Mouse (Mus musculus): ENCODE measurements around the gene Ptpn7. TPM values are rescaled to one million over a fixed set of nuclear protein-coding genes. Genes with fewer than 3 reads are reported as not detected.

Ptpn7 gene
- total RNA-seq, 2 experiments from 2014 or later: 0.38 to 1.1 TPM

- DNase-seq: no peak
These were observed 3.5 kb upstream of the Ptpn7 start for GRCm38 (mm10) chr1:135128986-135129385.

GRCm38 (mm10) chr1:135129543-135130183, 2.8 kb upstream of the Ptpn7 start:
- no peak for DNase-seq

- DNase-seq: no peak
These were observed 2.0 kb upstream of the Ptpn7 start for GRCm38 (mm10) chr1:135130376-135131018.

GRCm38 (mm10) chr1:135131034-135131433, 1.5 kb upstream of the Ptpn7 start:
- DNase-seq: no peak

- no peak for DNase-seq
These were observed 940 bp upstream of the Ptpn7 start for GRCm38 (mm10) chr1:135131560-135131959.

- DNase-seq: peak; percentile 5
These were observed 431 bp downstream of the Ptpn7 start for GRCm38 (mm10) chr1:135132893-135133369.

- DNase-seq: no peak
These were observed 1.4 kb downstream of the Ptpn7 start for GRCm38 (mm10) chr1:135133678-135134435.

- no peak for DNase-seq
These were observed 2.7 kb downstream of the Ptpn7 start for GRCm38 (mm10) chr1:135135111-135135787.

- peak; percentile 73 for DNase-seq
These were observed 4.0 kb downstream of the Ptpn7 start for GRCm38 (mm10) chr1:135136500-135136899.

- DNase-seq: no peak
These were observed 7.4 kb downstream of the Ptpn7 start for GRCm38 (mm10) chr1:135139906-135140305.

- no peak for DNase-seq
These were observed 10.0 kb downstream of the Ptpn7 start for GRCm38 (mm10) chr1:135142452-135142851.

- DNase-seq: no peak
These were observed 11.4 kb downstream of the Ptpn7 start for GRCm38 (mm10) chr1:135143940-135144339.

- DNase-seq: peak; percentile 87
These were observed 13.8 kb downstream of the Ptpn7 start, which contains the start of gene Arl8a for GRCm38 (mm10) chr1:135146077-135146945. Gene Arl8a (plus strand): TSS chr1:135146824.

- peak; percentile 86 for DNase-seq
These were observed 14.6 kb downstream of the Ptpn7 start for GRCm38 (mm10) chr1:135146946-135147701.

- no peak for DNase-seq
These were observed 15.2 kb downstream of the Ptpn7 start for GRCm38 (mm10) chr1:135147702-135148058.

- DNase-seq: no peak
These were observed 16.0 kb downstream of the Ptpn7 start for GRCm38 (mm10) chr1:135148476-135148875.

- DNase-seq: no peak
These were observed 16.5 kb downstream of the Ptpn7 start for GRCm38 (mm10) chr1:135148996-135149395.

GRCm38 (mm10) chr1:135154011-135154410, 21.5 kb downstream of the Ptpn7 start:
- no peak for DNase-seq

GRCm38 (mm10) chr1:135154411-135154959, 22.0 kb downstream of the Ptpn7 start:
- peak; percentile 70 for DNase-seq

- no peak for DNase-seq
These were observed 23.8 kb downstream of the Ptpn7 start for GRCm38 (mm10) chr1:135156300-135156699.

All from gastrocnemius, postnatal 10 days (tissue).